Mouse (Mus musculus): ENCODE data around the gene Susd4. TPM values are rescaled to one million over a fixed set of nuclear protein-coding genes. Genes with fewer than 3 reads are reported as not detected.

Gene Susd4
- polyA plus RNA-seq (2015; fragmentation: Nextera tagmentation; extraction: Ambion mirVana): 72.3 and 73.9 TPM in 2 replicates

- H3K27ac ChIP-seq (replicated peaks): peak within 1 kb of the TSS; percentile 94
- peaks cover 40% of the 10 kb centered on the region for H3K4me1 ChIP-seq (replicated peaks)
- WGBS: 1% methylated on average over 90 of the region's 95 CpGs
- peaks cover 8% of the 10 kb centered on the region; the same call in 1 of the 2 replicates for H3K36me3 ChIP-seq
- H3K4me3 ChIP-seq: peak within 1 kb of the TSS; percentile 53
- H3K9me3 ChIP-seq: no peaks in the 10 kb centered on the region
- peak; percentile 94 for ATAC-seq (ENCODE audit: low read depth)
- H3K27me3 ChIP-seq: peaks cover 4% of the 10 kb centered on the region; the same call in 1 of the 2 replicates
- peak within 1 kb of the TSS; percentile 82 for H3K9ac ChIP-seq
- peak within 1 kb of the TSS; percentile 87 for H3K4me2 ChIP-seq
Measured at GRCm38 (mm10) chr1:182763716-182764461, at the start of gene Susd4. Gene Susd4 (plus strand): TSS chr1:182763860.

DNA sequence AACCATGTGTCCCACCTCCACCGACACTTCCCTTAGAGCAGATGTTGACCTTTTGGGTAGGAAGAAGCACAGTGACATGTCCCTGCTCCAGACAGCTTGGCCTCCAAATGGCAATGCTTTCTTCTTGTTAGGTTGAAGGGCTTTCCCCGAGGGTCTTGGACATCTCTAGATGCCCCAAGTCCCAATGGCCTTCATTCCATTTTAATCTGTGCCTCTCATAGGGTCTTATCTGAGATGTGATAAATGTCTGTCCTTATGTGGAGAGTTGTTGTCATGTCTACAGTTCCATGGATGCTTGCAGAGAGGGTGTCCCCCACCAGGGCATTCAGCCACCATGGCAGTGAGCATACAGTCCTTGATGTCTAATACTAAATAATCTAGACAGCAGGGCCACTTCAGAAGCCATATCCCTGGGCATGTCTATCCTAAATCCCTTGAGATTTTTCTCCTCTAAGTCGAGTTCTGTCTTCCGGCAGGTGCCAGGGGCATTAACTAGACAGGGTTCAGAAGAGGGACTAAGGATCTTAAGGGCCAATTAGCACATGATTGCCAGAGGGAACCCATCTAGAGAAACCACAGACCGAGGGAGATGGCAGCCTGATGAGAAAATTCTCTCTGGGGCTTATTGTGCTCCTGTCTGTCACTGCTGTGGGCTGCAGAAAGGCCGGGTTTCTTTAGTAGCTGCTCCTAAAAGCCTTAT, 49.3 kb upstream of the Susd4 start:
- Histone ChIP-seq H3K4me1 (replicated peaks) (no peaks in the 10 kb centered on the region), H3K4me3 (no peak overlapping the region)
- 64% methylated on average over 6 of the region's 6 CpGs for WGBS

GRCm38 (mm10) chr1:182727541-182727940, 36.1 kb upstream of the Susd4 start:
- WGBS: 45% methylated on average over 12 of the region's 12 CpGs
- H3K9ac ChIP-seq: no peak overlapping the region; the same call in 1 of the 2 replicates

More for the DNA sequence above, 49.3 kb upstream of the Susd4 start:
- Histone ChIP-seq H3K27me3 (no peaks in the 10 kb centered on the region), H3K9ac (no peak overlapping the region), H3K27ac (replicated peaks) (no peak overlapping the region), H3K9me3 (no peaks in the 10 kb centered on the region), H3K4me2 (no peak overlapping the region), H3K36me3 (no peaks in the 10 kb centered on the region)
- ATAC-seq (ENCODE audit: low read depth): no peak

GRCm38 (mm10) chr1:182729002-182729401, 34.7 kb upstream of the Susd4 start:
- 79% methylated on average over 9 of the region's 9 CpGs for WGBS
- Histone ChIP-seq H3K4me3 (no peak overlapping the region), H3K27me3 (no peaks in the 10 kb centered on the region), H3K4me2 (no peak overlapping the region), H3K36me3 (no peaks in the 10 kb centered on the region), H3K9ac (no peak overlapping the region), H3K4me1 (replicated peaks) (peaks cover 22% of the 10 kb centered on the region), H3K27ac (replicated peaks) (no peak overlapping the region), H3K9me3 (no peaks in the 10 kb centered on the region)
- no peak for ATAC-seq (ENCODE audit: low read depth)

More at GRCm38 (mm10) chr1:182727541-182727940, 36.1 kb upstream of the Susd4 start:
- H3K27me3 ChIP-seq: no peaks in the 10 kb centered on the region
- H3K36me3 ChIP-seq: no peaks in the 10 kb centered on the region
- peaks cover 19% of the 10 kb centered on the region for H3K4me1 ChIP-seq (replicated peaks)
- ATAC-seq (ENCODE audit: low read depth): no peak
- no peaks in the 10 kb centered on the region for H3K9me3 ChIP-seq
- H3K27ac ChIP-seq (replicated peaks): no peak overlapping the region
- no peak overlapping the region for H3K4me2 ChIP-seq
- H3K4me3 ChIP-seq: no peak overlapping the region

- Histone ChIP-seq H3K9me3 (no peaks in the 10 kb centered on the region), H3K4me3 (no peak overlapping the region), H3K9ac (no peak overlapping the region), H3K36me3 (no peaks in the 10 kb centered on the region), H3K27me3 (no peaks in the 10 kb centered on the region), H3K4me1 (replicated peaks) (peaks cover 17% of the 10 kb centered on the region), H3K4me2 (no peak overlapping the region), H3K27ac (replicated peaks) (no peak overlapping the region)
- no peak for ATAC-seq (ENCODE audit: low read depth)
- WGBS: 34% methylated on average over 7 of the region's 7 CpGs
Measured at GRCm38 (mm10) chr1:182732695-182733094, 31.0 kb upstream of the Susd4 start.

DNA sequence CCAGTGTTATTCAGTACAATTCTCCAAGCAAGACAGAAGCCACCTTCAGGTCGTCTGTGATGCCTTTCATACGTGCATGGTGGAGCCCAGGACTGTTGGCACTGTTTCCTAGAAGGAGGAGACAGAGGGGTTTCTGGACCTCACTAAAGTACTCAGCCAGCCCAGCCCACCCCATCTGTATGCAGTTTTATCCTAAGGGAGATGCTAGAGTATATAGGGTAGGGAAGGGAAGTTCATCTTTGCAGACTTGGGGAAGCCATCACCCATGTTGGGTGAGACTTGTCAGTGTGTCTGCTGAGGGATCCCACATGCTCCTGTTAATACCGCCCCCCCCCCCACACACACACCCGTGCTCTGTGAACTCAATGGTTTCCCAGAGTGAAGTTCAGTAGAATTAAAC, 27.8 kb upstream of the Susd4 start:
- 0 out of 2 replicates have a peak, but pooled peaks cover 4% of the 10 kb centered on the region for H3K9me3 ChIP-seq
- H3K4me1 ChIP-seq (replicated peaks): peaks cover 7% of the 10 kb centered on the region
- no peak overlapping the region for H3K27ac ChIP-seq (replicated peaks)
- ATAC-seq (ENCODE audit: low read depth): no peak
- H3K4me2 ChIP-seq: no peak overlapping the region
- H3K9ac ChIP-seq: no peak overlapping the region
- no peak overlapping the region for H3K4me3 ChIP-seq
- no peaks in the 10 kb centered on the region for H3K27me3 ChIP-seq
- 61% methylated on average over 4 of the region's 4 CpGs for WGBS
- no peaks in the 10 kb centered on the region for H3K36me3 ChIP-seq

DNA sequence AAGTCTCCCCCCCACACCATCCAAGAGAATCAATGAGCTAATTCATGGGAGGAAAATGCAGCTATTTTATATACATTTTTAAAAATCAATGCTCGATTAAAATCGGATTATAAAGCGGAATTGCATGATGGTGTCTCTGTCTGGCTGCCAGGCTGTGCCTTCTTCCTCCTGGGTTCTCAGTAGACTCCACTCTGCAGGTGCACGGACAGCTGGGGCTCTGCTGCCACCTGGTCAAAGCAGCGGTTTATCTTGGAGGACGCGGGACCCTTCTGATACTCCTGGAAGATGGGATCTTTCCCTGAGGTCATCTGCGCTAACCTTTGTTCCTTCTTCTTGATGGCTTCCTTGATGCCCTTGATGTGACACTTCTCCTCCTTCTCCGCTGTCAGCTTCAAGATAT, 16.6 kb upstream of the Susd4 start:
- 90% methylated on average over 9 of the region's 9 CpGs for WGBS
- Histone ChIP-seq H3K27ac (replicated peaks) (no peak overlapping the region), H3K9ac (no peak overlapping the region), H3K36me3 (no peaks in the 10 kb centered on the region), H3K4me3 (no peak overlapping the region), H3K4me2 (no peak overlapping the region), H3K9me3 (no peaks in the 10 kb centered on the region), H3K4me1 (replicated peaks) (no peaks in the 10 kb centered on the region; the same call in 1 of the 2 replicates), H3K27me3 (no peaks in the 10 kb centered on the region; the same call in 1 of the 2 replicates)
- ATAC-seq (ENCODE audit: low read depth): no peak

DNA sequence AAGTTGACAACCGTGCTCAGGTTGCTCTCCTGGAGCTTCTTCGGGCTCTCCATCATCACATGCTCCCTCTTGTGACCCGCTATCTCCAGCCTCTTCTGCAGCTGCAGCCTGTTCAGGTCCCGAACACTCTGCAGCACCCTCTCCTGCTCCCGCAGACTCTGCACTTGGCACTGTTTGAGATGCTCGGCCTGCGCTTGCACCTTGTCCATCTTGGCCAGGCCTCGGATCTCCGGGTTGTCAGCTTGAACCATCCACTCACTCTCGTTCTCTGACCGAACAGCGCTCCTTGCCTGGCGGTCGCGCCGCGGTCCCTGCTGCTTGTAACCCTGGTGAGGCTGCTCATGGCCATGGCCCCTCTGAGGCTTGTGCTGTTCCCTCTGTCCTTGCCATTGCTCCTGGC, 15.8 kb upstream of the Susd4 start:
- Histone ChIP-seq H3K9me3 (no peaks in the 10 kb centered on the region), H3K4me1 (replicated peaks) (no peaks in the 10 kb centered on the region; the same call in 1 of the 2 replicates), H3K27ac (replicated peaks) (no peak overlapping the region), H3K4me3 (no peak overlapping the region), H3K9ac (no peak overlapping the region), H3K27me3 (no peaks in the 10 kb centered on the region; the same call in 1 of the 2 replicates), H3K36me3 (no peaks in the 10 kb centered on the region), H3K4me2 (no peak overlapping the region)
- 81% methylated on average over 17 of the region's 17 CpGs for WGBS
- no peak for ATAC-seq (ENCODE audit: low read depth)

DNA sequence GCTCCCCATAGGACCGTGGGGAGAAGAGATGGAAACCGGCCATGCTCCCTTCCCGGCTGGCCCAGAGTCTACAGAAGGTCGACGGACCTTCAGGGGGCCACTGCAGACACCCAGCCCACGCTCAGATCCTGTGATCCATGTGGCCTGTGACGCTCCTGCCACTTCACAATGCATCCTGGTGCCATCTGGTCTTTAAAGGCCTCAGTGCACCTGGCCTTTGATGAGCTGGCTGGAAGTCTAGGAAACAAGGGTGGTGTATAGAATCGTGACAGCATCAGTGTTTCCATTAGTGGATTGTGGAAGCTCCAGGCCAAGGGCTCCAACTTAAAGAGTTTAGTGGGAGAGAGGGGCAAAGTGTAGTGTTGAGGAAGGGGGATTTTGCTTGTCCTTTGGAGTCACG, 14.6 kb upstream of the Susd4 start, which contains the start of gene Ccdc185:
TSS of gene Ccdc185 (minus strand) at position 101 of the 400 bp plus-strand sequence.
- Histone ChIP-seq H3K27ac (replicated peaks) (no peak within 1 kb of the TSS), H3K9me3 (no peaks in the 10 kb centered on the region), H3K4me3 (no peak within 1 kb of the TSS), H3K27me3 (no peaks in the 10 kb centered on the region; the same call in 1 of the 2 replicates), H3K9ac (no peak within 1 kb of the TSS), H3K4me1 (replicated peaks) (no peaks in the 10 kb centered on the region; the same call in 1 of the 2 replicates), H3K36me3 (no peaks in the 10 kb centered on the region), H3K4me2 (no peak within 1 kb of the TSS)
- 88% methylated on average over 9 of the region's 9 CpGs for WGBS
- ATAC-seq (ENCODE audit: low read depth): no peak

GRCm38 (mm10) chr1:182751301-182751700, 12.4 kb upstream of the Susd4 start:
- ATAC-seq (ENCODE audit: low read depth): no peak
- Histone ChIP-seq H3K27me3 (no peaks in the 10 kb centered on the region; the same call in 1 of the 2 replicates), H3K27ac (replicated peaks) (no peak overlapping the region), H3K4me1 (replicated peaks) (no peaks in the 10 kb centered on the region; the same call in 1 of the 2 replicates), H3K9me3 (no peaks in the 10 kb centered on the region), H3K4me2 (no peak overlapping the region), H3K36me3 (no peaks in the 10 kb centered on the region), H3K4me3 (no peak overlapping the region), H3K9ac (no peak overlapping the region)
- WGBS: 79% methylated on average over 8 of the region's 8 CpGs

DNA sequence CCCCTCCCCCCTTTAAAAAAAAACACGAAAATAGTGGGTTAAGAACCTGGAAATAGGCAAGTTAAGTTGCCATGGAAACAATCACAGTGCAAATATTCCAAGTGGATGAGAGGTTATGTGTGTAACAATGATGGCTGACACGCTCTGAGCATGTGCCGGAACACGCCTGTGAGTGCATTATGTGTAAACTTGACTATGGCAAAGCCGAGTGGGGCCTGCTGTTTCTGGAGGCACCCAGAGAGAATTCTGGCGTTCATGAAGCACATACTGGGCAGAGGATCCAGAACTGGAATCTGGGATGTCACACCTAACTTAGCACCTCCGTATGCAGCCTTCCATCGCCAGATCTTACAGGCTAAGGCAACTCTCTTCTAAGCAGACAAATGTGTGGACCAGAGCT, 10.0 kb upstream of the Susd4 start:
- Histone ChIP-seq H3K27me3 (no peaks in the 10 kb centered on the region; the same call in 1 of the 2 replicates), H3K27ac (replicated peaks) (no peak overlapping the region), H3K9me3 (no peaks in the 10 kb centered on the region), H3K9ac (no peak overlapping the region), H3K4me3 (no peak overlapping the region), H3K36me3 (no peaks in the 10 kb centered on the region), H3K4me2 (no peak overlapping the region), H3K4me1 (replicated peaks) (no peaks in the 10 kb centered on the region; the same call in 1 of the 2 replicates)
- 84% methylated on average over 8 of the region's 8 CpGs for whole genome bisulfite sequencing
- no peak for ATAC-seq (ENCODE audit: low read depth)

DNA sequence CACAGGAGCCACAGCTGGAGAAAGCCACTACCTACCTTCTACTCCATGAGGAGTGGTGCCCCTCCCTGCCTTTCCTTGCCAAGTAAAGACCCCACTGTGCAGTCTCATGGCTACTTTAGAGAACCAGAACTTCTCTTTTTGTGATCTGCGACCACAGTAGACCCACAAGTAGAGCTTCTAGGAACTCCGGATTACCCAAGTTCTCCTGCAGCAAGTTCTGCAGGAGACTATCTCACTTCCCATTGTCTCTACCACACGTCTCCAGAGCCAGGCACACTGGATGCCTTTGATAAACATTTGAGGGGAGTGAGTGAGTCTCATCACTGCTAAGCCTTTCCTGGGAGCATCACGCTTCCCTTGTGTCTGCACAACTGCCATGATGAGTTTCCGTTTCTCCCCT, 8.8 kb upstream of the Susd4 start:
- Histone ChIP-seq H3K9me3 (no peaks in the 10 kb centered on the region), H3K4me3 (no peak overlapping the region), H3K4me2 (no peak overlapping the region), H3K4me1 (replicated peaks) (no peaks in the 10 kb centered on the region; the same call in 1 of the 2 replicates), H3K36me3 (no peaks in the 10 kb centered on the region), H3K27ac (replicated peaks) (no peak overlapping the region), H3K27me3 (no peaks in the 10 kb centered on the region; the same call in 1 of the 2 replicates), H3K9ac (no peak overlapping the region)
- ATAC-seq (ENCODE audit: low read depth): no peak
- 89% methylated on average over 5 of the region's 5 CpGs for WGBS

Measured in neural tube, embryonic 13.5 days (tissue).